Mouse (Mus musculus): Measurements from ENCODE around the gene Hist1h4k.
A peak's percentile ranks its signal among the peaks of the same experiment; 100 is the strongest.
"Not testable (repeated sequence)": the region's sequence is repeated elsewhere in the genome, so short reads cannot be mapped to it uniquely, and the experiment has no call there.

The Hist1h4k gene

DNA sequence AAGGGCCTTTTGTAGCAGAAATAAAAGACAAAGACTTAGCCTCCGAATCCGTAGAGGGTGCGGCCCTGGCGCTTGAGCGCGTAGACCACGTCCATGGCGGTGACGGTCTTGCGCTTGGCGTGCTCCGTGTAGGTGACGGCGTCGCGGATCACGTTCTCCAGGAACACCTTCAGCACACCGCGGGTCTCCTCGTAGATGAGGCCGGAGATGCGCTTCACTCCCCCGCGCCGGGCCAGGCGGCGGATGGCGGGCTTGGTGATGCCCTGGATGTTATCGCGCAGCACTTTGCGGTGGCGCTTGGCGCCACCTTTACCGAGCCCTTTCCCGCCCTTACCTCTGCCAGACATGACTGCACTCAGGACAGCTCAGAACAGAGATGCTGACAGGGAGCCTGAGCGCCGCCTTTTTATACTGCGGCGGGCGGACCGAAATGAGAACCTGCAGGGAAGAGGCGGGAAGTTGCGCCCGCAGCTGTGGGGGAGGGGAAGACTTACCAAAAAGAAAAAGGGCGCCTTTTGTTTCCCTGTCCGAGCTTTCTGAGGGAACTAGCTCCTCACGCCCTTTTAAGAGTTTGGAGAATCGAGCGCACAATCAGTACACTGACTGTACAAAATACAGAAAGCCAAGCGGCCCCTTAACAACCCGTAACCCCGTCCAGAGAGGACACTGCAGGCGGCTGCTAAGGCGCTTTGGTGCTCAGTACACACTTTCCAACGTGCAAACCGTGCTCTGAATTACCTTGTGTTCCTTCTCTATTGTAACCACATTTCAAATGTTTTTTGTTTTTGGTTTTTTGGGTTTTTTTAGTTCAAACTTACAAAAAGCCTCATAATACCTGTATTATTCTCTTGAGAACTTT is at the start of gene Hist1h4k:
TSS of gene Hist1h4k (minus strand) at position 347 of the 859 bp plus-strand sequence.
- DNase-seq, result peak; percentile 78 to 84

DNA sequence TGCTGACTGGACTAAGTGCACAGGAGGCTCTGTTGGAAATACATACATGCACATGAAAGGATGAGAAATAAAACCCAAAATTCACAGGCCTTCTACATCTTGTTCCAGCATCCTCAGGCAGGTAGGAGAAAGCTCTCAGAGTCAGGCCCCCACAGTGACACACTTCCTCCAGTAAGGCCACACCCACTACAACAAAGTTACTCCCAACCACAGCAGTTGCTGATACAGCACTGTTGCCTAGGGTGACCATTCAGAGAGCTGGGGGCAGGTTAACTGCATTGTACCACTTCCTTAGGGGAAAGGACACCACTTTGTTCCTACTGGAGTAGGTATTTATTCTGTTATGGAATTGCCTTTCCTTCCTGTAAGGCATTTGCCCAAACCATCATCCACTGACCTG is 46.9 kb upstream of the Hist1h4k start:
- not testable (repeated sequence) for DNase-seq

GRCm38 (mm10) chr13:21795584-21795983 is 45.3 kb upstream of the Hist1h4k start:
- no peak for DNase-seq

- DNase-seq, result no peak
Measured at GRCm38 (mm10) chr13:21790601-21791283, 40.4 kb upstream of the Hist1h4k start.

- DNase-seq, result no peak
Measured at GRCm38 (mm10) chr13:21789925-21790324, 39.6 kb upstream of the Hist1h4k start.

- no peak for DNase-seq
Measured at GRCm38 (mm10) chr13:21787760-21788593, 37.7 kb upstream of the Hist1h4k start.

GRCm38 (mm10) chr13:21786899-21787629 is 36.8 kb upstream of the Hist1h4k start, which contains the start of the genes Hist1h2an and Hist1h2bp:
TSS of gene Hist1h2an (minus strand) at chr13:21787218.
TSS of gene Hist1h2bp (plus strand) at chr13:21787461.
- peak; percentile 77 to 88 for DNase-seq

DNA sequence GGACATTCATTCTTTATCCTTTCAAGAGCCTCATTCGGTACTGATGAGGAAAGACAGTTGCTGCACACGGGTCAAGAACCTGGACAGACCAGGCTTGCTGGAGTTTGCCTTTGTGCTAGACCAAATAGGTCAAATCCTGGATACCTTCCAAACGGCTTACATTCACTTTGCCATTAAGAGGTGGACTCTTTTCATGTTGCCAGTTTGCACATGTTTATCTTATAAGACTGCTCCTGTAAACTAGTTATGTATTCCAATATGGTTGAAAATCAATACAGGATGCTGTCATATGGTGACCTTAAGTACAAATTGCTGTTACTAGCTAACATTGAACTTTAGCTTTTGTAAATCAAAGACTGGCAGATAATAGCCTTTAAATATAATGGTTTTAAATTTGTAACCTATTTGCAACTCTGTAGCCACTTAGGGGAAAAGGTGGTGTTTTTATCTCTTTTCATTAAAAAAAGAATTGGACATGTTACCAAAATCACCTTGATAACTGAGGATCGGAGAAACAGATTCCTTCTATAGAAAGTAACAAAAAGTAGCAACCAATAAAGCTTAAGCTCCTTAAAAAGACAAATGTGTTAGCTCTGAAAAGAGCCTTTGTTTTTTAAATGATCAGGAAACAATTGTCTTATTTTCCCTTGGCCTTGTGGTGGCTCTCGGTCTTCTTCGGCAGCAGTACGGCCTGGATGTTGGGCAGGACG is 36.0 kb upstream of the Hist1h4k start:
- DNase-seq, result no peak

DNA sequence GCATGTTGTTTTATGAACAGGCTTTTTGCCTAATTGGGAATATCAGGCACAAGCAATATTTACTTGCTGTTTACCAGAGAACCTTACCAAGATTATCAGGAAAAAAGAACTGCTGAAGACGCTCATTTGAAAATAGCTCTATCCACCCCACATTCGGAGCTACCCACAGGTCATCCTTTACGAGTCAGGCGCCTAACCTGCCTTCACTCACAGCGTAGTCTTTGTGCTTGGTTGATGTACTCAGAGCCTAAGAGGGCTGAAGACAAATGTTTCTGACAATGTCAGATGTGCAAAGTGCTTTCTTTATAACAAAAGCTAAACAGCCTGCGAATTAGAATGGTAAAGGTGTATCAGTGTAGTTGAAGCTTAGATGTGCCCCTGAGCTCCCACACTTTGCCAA is 34.0 kb upstream of the Hist1h4k start:
- no peak for DNase-seq

- peak in 1 of 2 experiments; percentile 7 for DNase-seq
Measured at GRCm38 (mm10) chr13:21783734-21784161, 33.4 kb upstream of the Hist1h4k start.

DNA sequence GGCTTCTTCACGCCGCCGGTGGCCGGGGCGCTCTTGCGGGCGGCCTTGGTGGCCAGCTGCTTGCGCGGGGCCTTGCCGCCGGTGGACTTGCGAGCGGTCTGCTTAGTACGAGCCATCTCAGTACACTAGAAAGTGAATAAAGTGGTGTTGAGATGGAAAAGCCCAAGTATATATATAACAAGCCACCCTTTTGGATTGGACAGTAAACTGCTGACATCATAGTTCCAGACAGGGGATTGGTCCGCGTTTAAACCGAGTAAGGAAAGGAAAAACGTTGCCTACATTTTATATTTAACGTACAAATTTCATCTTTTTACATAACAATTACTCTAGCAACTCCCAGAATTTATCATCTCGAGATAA is 32.9 kb upstream of the Hist1h4k start, which contains the start of gene Hist1h3i:
TSS of gene Hist1h3i (minus strand) at position 116 of the 363 bp plus-strand sequence.
- peak; percentile 12 to 27 for DNase-seq

GRCm38 (mm10) chr13:21782361-21783254 is 32.3 kb upstream of the Hist1h4k start:
- DNase-seq, result not testable (repeated sequence)

DNA sequence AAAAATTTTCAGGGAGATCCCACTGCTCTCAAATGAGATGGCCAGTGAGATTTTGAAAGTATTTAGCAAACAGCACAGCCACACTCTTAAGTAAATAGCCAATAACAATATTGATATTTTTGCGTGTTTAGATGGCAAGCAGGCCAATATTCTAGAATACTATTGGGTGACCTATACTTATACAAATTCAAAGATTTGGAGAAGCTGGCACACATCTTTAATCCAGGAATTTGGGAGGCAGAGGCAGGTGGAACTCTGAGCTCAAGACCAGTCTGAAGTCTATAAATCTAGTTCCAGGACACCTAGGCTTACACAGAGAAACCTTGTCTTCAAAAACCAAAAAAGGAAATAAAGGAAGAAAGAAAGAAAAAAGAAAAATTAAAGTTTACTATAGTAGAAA is 31.3 kb upstream of the Hist1h4k start:
- no peak for DNase-seq

DNA sequence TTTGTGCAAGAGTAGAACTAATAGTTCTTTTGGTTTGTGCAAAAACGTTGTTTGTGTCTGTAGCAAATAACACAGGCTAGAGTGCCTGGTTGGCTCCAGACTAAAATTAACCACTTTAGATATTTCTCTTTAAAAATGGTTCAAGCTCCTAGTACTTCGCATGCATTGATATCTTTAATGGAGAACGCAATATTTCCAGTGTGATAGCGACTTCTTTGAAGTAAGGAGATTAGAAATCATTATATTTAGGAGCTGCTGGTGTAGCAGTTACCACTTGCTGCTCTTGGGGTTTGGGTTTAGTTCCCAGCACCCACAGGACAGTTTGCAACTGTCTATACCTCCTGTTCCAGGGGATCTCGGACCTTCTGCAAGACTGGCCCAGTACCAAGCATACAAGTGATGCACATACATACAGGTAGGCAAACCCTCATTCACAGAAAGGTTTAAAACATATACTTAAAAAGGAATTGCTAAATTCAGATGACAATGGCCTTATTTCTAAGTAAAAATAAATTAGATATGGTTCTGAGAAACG is 30.8 kb upstream of the Hist1h4k start:
- DNase-seq, result no peak

- peak in 1 of 2 experiments; percentile 20 for DNase-seq
Measured at GRCm38 (mm10) chr13:21779767-21780731, 29.7 kb upstream of the Hist1h4k start, which contains the start of gene Hist1h1b. TSS of gene Hist1h1b (minus strand) at chr13:21780625.

GRCm38 (mm10) chr13:21778814-21779766 is 28.8 kb upstream of the Hist1h4k start:
- DNase-seq, result peak; percentile 29 to 53

DNA sequence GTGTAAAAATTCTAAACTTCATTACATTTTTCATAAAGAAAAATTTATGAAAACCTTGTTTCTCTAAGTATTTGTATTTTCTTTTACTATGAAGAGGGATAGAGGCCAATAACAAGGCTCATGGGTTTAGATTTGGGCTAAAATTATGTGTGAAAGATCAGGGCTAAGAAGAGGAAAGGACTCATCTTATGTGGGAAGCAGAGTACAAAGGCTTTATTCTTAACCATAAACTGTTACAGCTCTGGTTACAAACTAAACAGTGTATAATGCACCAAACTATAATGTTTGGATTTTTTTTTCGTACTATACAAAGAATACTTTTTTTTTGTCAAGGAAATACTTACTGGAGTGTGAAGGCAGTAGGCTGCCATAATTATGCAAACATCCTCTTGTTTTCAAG is 5.4 kb upstream of the Hist1h4k start:
- no peak for DNase-seq
